Mouse (Mus musculus) heart, adult 8-10 months (tissue): Measurements from ENCODE around the gene Fam222a. TPM values are rescaled to one million over a fixed set of nuclear protein-coding genes. Genes with fewer than 3 reads are reported as not detected.

Source experiments
- DNase-seq: peaks from one replicate; pipeline ENCODE4 v3.0.0; 2022; ENCODE audit warnings: low spot score
- total RNA-seq, 4 experiments: library from RNA; stranded (reverse); gene quantifications; 2 replicates each; pipeline ENCODE4 v1.2.4; 2022

Gene Fam222a
- total RNA-seq, 4 experiments from 2014 or later, result 1.2 to 2.4 (median 1.7) TPM

- DNase-seq, result no peak
These were observed 15.2 kb downstream of the Fam222a start for GRCm38 (mm10) chr5:114583046-114583445.

DNA sequence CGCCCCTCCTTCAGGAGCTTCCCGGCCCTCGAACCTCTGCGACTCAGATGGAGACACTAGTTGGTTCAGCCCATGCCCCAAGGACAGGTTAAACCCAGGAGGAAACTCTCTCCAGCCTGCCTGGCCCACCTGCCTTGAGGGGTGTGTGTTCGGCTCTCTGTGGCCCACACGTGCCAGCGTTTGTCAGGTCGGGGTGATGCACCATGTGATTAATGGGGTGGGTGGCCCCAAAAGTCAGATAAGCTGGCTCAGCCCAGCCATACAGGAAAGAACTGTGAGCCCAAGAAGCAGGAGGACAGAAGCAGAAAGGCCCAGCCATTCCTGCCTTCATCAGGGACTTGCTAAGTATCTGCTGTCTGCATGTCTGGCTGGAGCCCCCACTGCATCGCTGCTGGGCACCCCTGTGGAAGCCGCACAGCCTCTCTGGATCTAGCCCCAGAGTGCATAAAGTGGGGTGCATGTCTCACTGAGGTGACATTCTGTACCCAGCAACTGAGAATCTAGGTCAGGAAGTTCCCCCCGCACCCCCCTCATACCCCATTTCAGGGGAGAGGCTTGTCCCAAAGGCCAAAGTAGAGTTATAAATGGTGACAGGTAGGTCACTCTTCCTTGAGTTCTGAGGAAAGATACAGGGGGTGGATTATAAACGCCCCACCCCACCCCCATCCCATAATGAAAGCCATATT, 15.8 kb downstream of the Fam222a start:
- DNase-seq, result no peak

DNA sequence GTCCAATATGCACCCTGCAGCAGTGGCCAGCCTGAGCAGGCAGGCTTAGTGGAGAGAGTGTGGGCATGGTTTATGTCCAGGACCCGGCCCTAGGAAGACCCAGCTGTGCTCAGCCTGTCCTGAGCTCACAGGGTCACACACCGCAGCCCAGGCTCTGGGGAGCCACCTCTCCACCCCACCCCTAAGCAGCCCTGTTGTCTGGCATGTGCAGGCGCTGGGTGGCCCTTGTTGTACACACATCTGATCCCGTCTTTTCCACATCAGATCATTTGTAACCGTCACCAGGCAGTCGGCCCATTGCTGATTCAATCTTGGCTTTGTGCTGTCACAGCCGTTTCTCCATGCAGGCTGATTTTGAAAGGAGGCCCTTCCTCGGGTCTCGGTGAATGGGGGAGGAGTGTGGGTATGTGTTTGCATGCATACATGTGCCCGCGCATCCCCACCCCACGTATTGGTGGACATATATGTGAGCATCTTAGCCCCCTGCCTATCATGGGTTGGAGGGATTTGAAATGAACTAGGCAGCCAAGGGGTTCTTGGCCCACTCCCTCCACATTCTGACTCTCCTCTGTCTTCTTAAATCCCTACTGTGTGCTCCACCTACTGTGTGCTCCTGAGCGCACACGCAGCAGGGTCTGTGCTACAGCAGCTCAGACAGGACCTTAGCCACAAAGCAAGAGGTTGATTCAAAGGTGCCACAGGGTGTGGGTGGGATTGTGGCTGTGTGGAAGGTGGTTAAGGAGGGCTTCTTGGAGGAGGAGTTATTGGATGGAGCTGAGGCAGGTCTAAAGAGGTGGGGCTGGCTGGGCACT, 16.7 kb downstream of the Fam222a start:
- DNase-seq, result no peak

GRCm38 (mm10) chr5:114585682-114586081, 17.9 kb downstream of the Fam222a start:
- no peak for DNase-seq

DNA sequence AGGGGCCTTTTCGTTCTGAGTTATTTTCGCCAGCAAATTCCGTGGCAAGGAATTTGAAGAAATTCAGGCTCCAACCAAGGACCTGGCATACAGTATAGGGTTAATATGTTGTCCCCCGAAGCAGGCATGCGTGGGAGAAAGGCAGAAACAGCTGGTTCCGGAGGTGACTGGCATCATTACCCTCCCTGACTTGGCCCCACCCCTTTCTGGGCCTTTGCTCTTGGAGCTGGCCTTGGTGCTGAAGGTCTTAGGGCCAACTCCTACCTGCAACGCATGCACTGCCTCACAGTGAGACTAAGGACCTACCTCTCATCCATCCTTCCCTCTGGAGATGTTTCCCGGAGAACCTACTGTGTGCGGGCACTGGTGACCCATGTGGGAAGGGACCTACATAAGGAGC, 20.1 kb downstream of the Fam222a start:
- no peak for DNase-seq

- DNase-seq, result no peak
These were observed 20.6 kb downstream of the Fam222a start for GRCm38 (mm10) chr5:114588416-114588815.

DNA sequence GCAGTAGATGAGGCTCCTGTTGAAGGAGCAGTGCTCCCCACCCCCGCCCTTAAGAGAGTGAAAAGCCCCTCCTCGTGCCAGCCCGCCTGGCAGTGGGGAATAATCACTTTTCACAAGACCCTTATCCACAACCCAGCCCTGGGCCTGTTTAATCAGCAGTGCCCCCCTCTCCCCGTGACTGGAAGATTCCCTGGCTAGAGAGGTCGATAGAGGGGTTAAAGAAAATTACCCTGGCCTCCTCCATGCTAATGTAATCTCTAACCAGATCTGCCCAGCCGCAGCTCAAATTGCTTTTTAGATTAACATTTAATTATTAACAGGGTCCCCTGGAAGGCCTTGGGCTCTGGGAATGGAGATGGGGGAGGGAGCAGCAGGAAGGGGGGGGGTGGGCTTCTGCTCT, 21.2 kb downstream of the Fam222a start:
- DNase-seq, result no peak

DNA sequence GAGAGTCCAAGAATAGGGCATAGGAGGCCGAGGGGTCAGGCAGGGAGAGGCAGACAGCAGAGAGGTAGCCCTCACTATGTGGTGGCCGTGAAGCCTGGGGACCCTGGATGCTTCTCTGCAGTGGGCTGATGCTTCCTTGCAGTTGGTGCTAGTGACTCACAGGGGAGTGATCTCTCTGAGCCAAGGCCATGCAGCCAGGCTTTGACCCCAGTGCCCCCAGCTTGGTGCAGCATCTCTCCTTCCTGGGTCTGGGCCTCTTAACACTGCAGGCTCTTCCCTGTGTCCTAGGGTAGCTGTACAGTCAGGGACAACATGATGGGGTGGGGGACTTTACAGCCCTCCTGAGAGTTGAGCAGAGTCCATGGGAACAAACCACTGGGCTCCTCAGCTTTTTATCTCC, 21.6 kb downstream of the Fam222a start:
- no peak for DNase-seq

GRCm38 (mm10) chr5:114590043-114590913, 22.5 kb downstream of the Fam222a start:
- no peak for DNase-seq

GRCm38 (mm10) chr5:114591151-114591561, 23.3 kb downstream of the Fam222a start:
- no peak for DNase-seq

- no peak for DNase-seq
These were observed 24.8 kb downstream of the Fam222a start for GRCm38 (mm10) chr5:114592463-114593160.

DNA sequence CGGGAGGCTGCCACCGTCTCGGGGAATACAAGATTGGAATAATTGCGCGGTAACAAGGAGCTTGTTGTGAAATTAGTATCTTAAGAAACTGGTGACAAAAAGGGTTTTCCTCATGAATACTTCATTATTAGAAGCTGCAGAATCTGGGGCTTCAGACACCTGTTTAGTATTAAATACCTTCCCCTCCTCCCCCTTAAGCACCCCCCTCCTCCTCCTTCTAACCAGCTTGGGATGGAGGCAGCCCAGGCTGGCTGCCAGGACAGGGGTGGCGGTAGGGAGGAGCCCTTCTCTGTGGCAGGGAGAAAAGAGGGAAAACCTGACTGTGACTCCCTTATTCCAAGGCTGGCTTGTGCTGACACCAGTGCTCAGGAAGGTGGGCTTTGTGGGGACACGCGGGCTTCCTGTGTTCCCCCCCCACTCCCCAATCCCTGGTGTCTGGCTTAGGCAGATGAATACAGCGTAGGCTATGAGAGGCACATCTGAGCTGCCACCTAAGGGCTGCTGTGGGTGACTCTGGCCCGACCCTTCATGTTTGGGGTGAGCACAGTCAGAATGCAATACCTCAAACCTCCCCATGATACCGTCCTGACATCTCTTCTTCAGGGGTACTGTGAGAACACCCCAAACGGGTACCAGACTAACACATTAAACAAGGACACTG, 25.5 kb downstream of the Fam222a start:
- DNase-seq, result no peak

DNA sequence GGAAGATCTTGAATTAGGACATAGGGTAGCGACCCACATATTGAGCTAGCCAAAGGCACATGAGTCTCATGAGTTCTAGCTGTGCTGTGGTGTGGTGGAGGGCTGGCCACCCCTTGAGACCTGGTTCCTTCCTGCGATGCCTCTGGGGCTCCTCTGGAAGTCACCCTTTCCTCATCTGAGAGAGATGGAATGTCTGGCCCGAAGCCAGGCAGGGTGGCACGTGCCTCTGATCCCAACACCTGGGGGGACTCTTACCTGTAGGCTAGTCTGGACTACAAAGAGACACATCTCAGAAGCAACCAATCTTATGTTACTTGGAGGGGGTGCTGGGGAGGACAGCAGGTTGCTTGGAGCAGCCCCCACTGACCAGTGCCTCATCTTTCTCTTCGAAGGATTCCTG, 26.1 kb downstream of the Fam222a start:
- no peak for DNase-seq

DNA sequence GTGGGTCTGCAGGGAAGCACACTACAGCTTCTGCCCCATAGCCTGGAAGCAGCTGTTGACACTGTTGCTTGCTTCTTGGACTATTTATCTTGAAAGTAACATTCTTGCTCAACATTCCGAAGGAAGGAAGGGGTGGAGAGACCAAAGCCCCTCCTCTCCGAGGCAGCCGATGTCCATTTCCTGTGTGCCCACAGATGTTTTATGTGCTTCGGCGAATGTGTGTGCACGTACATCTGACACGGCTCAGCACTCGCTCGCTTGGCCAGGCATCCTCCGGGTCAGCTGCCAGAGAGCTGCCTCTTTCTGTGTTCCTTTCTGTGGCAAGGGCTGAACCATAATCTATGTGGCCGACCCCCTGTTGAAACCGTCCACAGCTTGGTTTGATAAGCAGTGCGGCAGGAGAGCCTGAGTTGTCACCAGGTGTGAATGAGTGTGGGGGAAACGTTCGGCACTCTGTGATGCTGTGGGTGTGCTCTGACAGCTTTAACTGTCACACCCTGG, 27.0 kb downstream of the Fam222a start:
- peak; percentile 71 for DNase-seq

DNA sequence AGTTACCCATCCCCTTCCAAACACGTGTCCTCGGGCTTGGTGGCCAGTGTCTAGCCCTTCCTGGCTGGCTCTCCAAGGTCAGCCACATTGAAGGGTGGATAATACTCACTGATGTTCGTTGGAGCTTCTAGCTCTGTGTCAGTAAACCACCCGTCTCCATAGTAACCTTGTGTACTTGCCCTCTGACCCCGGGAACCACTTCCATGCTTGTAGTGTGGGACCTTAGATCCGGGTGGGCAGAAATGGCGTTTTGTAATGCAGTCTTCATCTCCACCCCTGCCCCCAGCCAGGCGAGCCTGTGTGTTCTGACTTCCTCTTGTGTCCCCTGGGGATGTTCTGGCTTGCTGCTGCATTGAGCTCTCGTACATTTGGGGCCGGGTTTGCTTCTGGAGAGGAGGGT, 28.8 kb downstream of the Fam222a start:
- peak; percentile 49 for DNase-seq

DNA sequence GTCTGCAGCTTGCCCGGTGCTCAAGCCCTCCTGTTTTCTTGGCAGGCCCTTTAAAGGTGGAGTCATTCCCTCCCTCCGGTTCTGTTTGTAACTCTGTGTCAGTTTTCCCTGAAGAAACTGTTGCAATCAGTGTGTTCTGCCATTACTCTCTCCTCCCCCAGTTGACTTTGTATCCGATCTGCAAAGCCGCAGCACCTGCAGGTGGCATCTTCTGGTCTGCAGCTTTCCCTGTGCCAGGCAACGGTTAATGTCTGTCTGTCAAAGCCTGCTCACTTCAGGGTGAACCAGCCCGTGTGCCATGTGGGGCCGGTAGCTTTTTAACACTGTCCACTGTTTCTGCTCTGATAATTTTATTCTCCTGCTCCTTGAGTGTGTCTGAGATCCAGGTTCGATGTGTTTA, 29.4 kb downstream of the Fam222a start:
- no peak for DNase-seq

DNA sequence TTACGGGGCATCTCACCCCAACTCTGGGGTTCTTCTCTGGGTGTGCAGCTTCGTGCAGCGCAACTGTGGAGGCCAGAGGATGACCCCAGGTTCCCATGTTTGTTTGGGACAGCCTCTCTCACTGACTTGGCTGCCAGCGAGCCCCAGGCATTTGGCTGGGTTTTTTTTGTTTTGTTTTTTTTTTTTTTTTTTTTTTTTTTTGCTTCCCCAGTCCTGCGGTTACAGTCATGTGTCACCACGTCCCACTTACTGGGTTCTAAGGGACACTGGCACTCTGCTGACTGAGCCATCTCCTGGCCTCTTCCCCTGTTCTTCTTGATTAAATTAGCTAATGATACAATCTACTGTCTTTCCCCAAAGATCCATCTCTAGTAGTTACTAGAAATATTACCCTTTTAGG, 29.8 kb downstream of the Fam222a start:
- no peak for DNase-seq

GRCm38 (mm10) chr5:114602012-114602411, 34.2 kb downstream of the Fam222a start:
- DNase-seq, result no peak

DNA sequence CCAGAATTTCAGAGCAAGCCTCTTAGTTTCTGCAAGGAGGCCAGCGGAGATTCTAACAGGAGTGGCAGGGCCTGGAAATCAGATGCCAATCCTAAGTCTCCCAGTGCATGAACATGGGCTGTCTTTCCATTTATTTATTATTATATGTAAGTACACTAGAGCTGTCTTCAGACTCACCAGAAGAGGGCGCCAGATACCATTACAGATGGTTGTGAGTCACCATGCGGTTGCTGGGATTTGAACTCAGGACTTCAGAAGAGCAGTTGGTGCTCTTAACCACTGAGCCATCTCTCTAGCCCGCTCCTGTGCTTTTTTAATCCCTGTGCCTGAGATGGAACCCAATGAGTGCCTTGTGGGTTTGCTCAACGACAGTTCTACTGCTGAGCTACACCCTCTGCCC, 36.2 kb downstream of the Fam222a start:
- DNase-seq, result no peak

GRCm38 (mm10) chr5:114604781-114605290, 37.0 kb downstream of the Fam222a start:
- DNase-seq, result no peak

DNA sequence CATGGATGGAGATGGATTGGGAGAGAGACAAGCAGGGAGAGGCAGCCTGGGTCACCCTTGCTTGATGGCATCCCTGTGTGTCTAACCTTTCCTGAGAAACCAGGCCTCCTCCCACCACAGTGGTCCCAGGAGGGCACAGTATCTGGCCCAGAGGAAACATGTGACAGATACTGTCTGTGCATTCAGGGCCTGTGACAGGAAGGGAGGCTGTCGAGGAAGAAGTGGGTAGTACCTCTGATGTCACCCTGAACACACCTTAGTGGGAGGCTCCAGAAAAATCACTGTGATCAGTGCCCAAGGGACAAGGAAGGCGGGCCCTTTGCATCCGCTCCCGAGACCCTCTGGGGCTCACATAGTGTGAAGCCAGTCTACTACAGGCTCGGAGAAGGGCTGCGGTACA, 38.2 kb downstream of the Fam222a start:
- DNase-seq, result no peak
